Mouse (Mus musculus): Measurements from ENCODE around the gene Mtmr11. TPM values are rescaled to one million over a fixed set of nuclear protein-coding genes. Genes with fewer than 3 reads are reported as not detected.

The Mtmr11 gene
- total and polyA plus RNA-seq, 2 experiments from 2014 or later, result 11.4 to 11.7 TPM

DNA sequence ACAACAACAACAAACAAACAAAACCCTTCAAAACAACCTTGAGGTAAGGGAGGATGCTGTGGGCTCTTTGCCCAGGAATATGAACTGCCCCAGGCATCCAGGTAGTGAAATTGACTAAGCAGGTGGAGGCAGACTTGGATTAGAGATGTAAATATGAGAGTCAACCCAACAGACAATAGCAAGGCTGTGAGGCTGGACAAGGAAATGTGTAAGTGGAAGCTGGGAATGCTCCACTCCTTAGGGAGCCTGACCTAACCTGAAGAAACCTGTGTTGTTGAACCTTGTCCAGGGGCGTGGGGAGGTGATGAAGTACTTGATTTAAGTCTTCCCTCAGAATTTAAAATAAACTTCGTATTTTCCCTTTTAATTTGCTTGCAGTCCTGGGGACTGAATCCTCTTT is 17.1 kb downstream of the Mtmr11 start:
- 77% methylated on average over 2 of the region's 2 CpGs for WGBS

GRCm38 (mm10) chr3:96179531-96179930 is 17.7 kb downstream of the Mtmr11 start:
- DNase-seq (ENCODE audit: low spot score) (peak; percentile 71), ATAC-seq (no peak)
- Histone ChIP-seq H3K36me3 (ENCODE audit: insufficient read depth, low read length) (peaks cover 27% of the 10 kb centered on the region), H3K9ac (replicated peaks; ENCODE audit: low read length) (no peak overlapping the region), H3K4me1 (ENCODE audit: insufficient read depth, low read length) (peaks cover 13% of the 10 kb centered on the region; the same call in 1 of the 2 replicates), H3K27ac (0 out of 2 replicates have a peak overlapping the region, but pooled peaks have one; percentile 22), H3K4me3 (ENCODE audit: low read length) (no peak overlapping the region), H3K27me3 (ENCODE audit: insufficient read depth, low read length) (no peaks in the 10 kb centered on the region), H3K9me3 (ENCODE audit: low read length) (no peaks in the 10 kb centered on the region), H3K4me2 (ENCODE audit: low read depth, low read length) (no peak overlapping the region)
- TF ChIP-seq CTCF (IDR thresholded peaks at IDR 0.05; ENCODE audit: low read depth), result no peak
- WGBS, result 32% methylated on average over 4 of the region's 4 CpGs

More for the DNA sequence above, 17.1 kb downstream of the Mtmr11 start:
- H3K4me3 ChIP-seq (ENCODE audit: low read length), result no peak overlapping the region
- H3K36me3 ChIP-seq (ENCODE audit: insufficient read depth, low read length), result peaks cover 29% of the 10 kb centered on the region
- H3K27me3 ChIP-seq (ENCODE audit: insufficient read depth, low read length), result no peaks in the 10 kb centered on the region
- no peak overlapping the region for H3K27ac ChIP-seq
- H3K4me1 ChIP-seq (ENCODE audit: insufficient read depth, low read length), result peaks cover 13% of the 10 kb centered on the region; the same call in 1 of the 2 replicates
- H3K4me2 ChIP-seq (ENCODE audit: low read depth, low read length), result no peak overlapping the region
- ATAC-seq (no peak), DNase-seq (ENCODE audit: low spot score) (no peak)
- H3K9ac ChIP-seq (replicated peaks; ENCODE audit: low read length), result no peak overlapping the region
- TF ChIP-seq CTCF (IDR thresholded peaks at IDR 0.05; ENCODE audit: low read depth), result no peak
- no peaks in the 10 kb centered on the region for H3K9me3 ChIP-seq (ENCODE audit: low read length)

DNA sequence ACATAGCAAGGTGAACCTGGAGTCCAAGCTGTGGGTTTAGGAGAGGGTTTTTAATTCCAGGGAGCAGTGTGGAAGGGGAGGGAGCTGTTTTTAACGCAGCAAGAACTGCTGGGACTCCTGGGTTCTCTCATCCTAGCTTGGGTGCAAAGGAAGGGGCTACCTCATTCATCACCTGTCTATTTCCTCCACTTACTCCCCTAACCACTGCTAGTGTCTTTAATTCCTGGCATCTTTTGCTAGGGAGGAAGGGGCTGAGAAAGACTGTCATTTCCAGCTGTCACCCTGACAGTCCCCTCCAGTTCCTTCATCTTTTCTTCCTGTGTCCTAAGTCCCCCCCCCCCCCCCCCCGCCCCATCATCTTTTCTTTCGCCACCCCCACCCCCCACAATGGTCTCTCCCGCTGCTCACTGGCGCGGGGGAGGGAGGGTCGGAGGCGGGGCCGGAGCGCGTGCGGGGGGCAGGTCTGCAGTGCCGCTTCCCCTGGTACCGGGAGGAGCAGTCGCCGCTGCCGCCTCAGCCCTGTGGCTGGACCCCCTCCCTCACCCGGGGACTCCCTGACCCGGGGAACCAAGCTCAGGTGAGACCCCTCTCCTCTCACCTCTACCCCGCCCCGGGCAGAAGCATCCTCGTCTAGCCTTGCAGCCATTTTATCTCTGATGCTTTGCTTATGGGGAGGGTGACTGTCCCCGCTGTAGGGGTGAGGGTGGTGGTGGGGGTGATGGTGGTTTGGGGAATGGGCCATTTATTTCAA is 19.1 kb downstream of the Mtmr11 start, which contains the start of gene Sv2a:
Gene Sv2a, plus strand, starts transcription at position 425 of the 751 bp plus-strand sequence.
- no peaks in the 10 kb centered on the region for H3K27me3 ChIP-seq (ENCODE audit: insufficient read depth, low read length)
- H3K4me3 ChIP-seq (ENCODE audit: low read length), result peak within 1 kb of the TSS; percentile 70
- DNase-seq (ENCODE audit: low spot score) (peak; percentile 84), ATAC-seq (peak; percentile 80)
- WGBS, result under 1% methylated on average over 18 of the region's 23 CpGs
- H3K9me3 ChIP-seq (ENCODE audit: low read length), result no peaks in the 10 kb centered on the region
- H3K4me2 ChIP-seq (ENCODE audit: low read depth, low read length), result peak within 1 kb of the TSS; percentile 69
- peak within 1 kb of the TSS; percentile 74 for H3K9ac ChIP-seq (replicated peaks; ENCODE audit: low read length)
- TF ChIP-seq CTCF (IDR thresholded peaks at IDR 0.05; ENCODE audit: low read depth), result no peak
- peak within 1 kb of the TSS; percentile 89 for H3K27ac ChIP-seq
- H3K4me1 ChIP-seq (ENCODE audit: insufficient read depth, low read length), result peaks cover 13% of the 10 kb centered on the region; the same call in 1 of the 2 replicates
- peaks cover 18% of the 10 kb centered on the region for H3K36me3 ChIP-seq (ENCODE audit: insufficient read depth, low read length)

DNA sequence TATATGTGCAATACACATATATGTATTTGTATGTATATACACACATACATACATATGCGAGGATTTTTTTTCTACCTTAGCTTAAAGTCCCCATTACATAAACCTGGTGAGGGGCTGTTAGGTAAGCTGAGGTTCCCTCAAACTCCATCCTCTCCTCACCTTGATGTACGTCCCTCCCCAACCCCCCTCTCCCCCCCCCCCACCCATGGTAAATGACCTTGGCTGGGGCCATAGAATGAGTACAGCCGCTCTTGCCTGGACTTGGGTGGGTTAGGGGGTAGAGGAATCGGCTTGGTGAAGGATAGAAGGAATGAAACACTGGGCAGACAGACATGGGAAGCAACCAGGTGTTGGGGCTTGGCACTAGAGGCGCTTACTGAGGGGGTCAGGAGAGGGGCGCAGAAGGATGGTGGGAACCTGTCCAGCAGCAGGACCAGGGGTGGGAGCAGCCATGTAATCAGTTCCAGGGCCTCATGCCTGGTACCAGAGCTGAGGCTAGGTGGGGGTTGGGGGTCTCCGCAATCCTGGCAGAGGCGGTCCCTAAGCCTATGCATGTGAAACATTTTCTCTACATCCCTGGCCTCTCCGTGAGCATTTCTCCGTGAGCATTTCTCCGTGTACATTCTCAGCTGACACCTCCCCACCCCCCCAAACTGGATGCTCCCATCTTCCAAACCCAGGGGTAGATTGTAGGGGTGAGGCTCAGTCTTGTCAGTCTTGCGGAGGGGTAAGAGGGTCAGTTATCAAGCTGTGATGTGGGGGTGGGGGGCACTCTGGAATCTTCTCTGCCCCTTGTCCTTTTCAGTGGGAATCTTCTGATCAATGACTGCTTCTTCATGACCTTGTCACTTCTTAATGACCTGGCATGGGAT is 19.9 kb downstream of the Mtmr11 start:
- Histone ChIP-seq H3K4me2 (ENCODE audit: low read depth, low read length) (peak overlapping the region; percentile 69), H3K27me3 (ENCODE audit: insufficient read depth, low read length) (no peaks in the 10 kb centered on the region), H3K4me3 (ENCODE audit: low read length) (peak overlapping the region; percentile 70), H3K9ac (replicated peaks; ENCODE audit: low read length) (peak overlapping the region; percentile 74), H3K9me3 (ENCODE audit: low read length) (no peaks in the 10 kb centered on the region), H3K27ac (peak overlapping the region; percentile 89), H3K36me3 (ENCODE audit: insufficient read depth, low read length) (peaks cover 10% of the 10 kb centered on the region; the same call in 1 of the 2 replicates), H3K4me1 (ENCODE audit: insufficient read depth, low read length) (peaks cover 13% of the 10 kb centered on the region; the same call in 1 of the 2 replicates)
- 22% methylated on average over 12 of the region's 12 CpGs for WGBS
- ATAC-seq (peak; percentile 57), DNase-seq (ENCODE audit: low spot score) (peak; percentile 63)
- no peak for TF ChIP-seq CTCF (IDR thresholded peaks at IDR 0.05; ENCODE audit: low read depth)

GRCm38 (mm10) chr3:96182382-96182776 is 20.6 kb downstream of the Mtmr11 start:
- H3K4me1 ChIP-seq (ENCODE audit: insufficient read depth, low read length), result peaks cover 13% of the 10 kb centered on the region; the same call in 1 of the 2 replicates
- WGBS, result 30% methylated on average over 4 of the region's 4 CpGs
- peaks cover 14% of the 10 kb centered on the region for H3K36me3 ChIP-seq (ENCODE audit: insufficient read depth, low read length)
- peak overlapping the region; percentile 74 for H3K9ac ChIP-seq (replicated peaks; ENCODE audit: low read length)
- DNase-seq (ENCODE audit: low spot score), result peak; percentile 18
- H3K27me3 ChIP-seq (ENCODE audit: insufficient read depth, low read length), result no peaks in the 10 kb centered on the region
- no peak for TF ChIP-seq CTCF (IDR thresholded peaks at IDR 0.05; ENCODE audit: low read depth)
- ATAC-seq, result no peak
- peak overlapping the region; percentile 89 for H3K27ac ChIP-seq
- H3K4me3 ChIP-seq (ENCODE audit: low read length), result peak overlapping the region; percentile 70
- H3K4me2 ChIP-seq (ENCODE audit: low read depth, low read length), result peak overlapping the region; percentile 69
- H3K9me3 ChIP-seq (ENCODE audit: low read length), result no peaks in the 10 kb centered on the region

DNA sequence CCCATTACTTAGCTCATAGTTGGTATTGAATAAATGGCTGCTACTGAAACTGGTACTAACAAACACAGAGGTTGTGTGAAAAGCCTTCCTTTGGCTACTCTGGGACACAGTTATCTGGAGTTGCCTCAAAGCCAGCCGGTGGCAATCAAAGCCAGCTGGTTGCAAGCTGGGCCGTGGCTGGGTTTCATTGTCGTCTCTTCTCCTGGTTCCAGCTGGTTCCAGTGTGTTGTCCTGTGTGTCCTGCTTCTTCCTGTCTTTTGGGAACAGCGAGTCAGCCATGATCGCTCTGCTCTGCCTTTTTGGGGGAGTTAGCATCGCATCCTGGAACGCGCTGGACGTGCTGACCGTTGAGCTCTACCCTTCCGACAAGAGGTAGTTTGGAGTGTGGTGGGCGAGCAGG is 31.2 kb downstream of the Mtmr11 start:
- Histone ChIP-seq H3K4me2 (ENCODE audit: low read depth, low read length) (no peak overlapping the region), H3K27ac (no peak overlapping the region), H3K36me3 (ENCODE audit: insufficient read depth, low read length) (peaks cover 38% of the 10 kb centered on the region; the same call in 1 of the 2 replicates), H3K9me3 (ENCODE audit: low read length) (no peaks in the 10 kb centered on the region), H3K27me3 (ENCODE audit: insufficient read depth, low read length) (no peaks in the 10 kb centered on the region), H3K9ac (replicated peaks; ENCODE audit: low read length) (no peak overlapping the region), H3K4me1 (ENCODE audit: insufficient read depth, low read length) (0 out of 2 replicates have a peak, but pooled peaks cover 8% of the 10 kb centered on the region), H3K4me3 (ENCODE audit: low read length) (no peak overlapping the region)
- ATAC-seq, result no peak
- WGBS, result 67% methylated on average over 12 of the region's 12 CpGs
- TF ChIP-seq CTCF (IDR thresholded peaks at IDR 0.05; ENCODE audit: low read depth), result no peak
- DNase-seq (ENCODE audit: low spot score), result no peak
